Mouse (Mus musculus): ENCODE results near the gene Map3k19. TPM values are rescaled to one million over a fixed set of nuclear protein-coding genes. Genes with fewer than 3 reads are reported as not detected.

The Map3k19 gene
- 1 to 10 TPM; 4.0 to 4.2 TPM for total RNA-seq (2021)

DNA sequence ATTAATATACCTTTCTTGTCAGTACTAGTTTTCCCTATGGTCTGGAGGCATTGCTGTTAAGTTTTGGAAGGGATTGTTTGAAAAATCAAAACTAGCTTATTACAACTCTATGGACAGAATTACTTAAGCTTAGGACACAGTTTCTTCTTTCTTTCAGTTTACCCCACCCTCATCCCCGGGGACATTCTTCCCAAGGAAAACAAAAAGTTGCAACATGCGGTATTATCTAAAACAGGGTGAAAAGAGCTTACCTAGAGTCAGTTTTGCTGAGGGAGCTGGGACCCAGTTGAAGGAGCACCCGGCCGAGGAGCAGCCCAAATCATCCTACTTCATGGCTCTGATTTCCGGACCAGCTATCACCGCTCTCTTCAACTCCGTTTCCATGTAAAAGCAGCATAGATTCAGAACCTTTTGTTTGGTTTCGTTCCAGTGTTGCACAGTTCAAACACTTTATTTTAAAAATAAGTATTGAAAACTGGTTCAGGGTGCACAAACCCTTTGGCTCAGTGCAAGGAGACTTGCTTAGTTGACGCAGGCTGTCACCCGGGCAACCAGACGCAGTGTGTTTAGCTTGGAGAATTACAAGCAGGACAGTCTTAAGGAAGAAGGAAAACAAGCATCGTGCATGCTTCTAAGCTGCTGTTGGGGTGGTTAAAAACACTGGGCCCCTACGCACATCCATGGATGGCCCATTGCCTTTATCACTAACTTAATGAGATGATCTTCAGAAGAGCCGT lies at the start of gene Map3k19:
Map3k19 (minus strand) TSS at position 546 of the 737 bp plus-strand sequence.
- intact Hi-C loops (cut with DNase I) = no loop called here
- DNase-seq (ENCODE audit: extremely low spot score in 1 of 2, low spot score in 2 of 2) = peak in 1 of 2 experiments; percentile 51

- intact Hi-C loops (cut with DNase I) = no loop called here
- no peak for DNase-seq (ENCODE audit: extremely low spot score in 1 of 2, low spot score in 2 of 2)
Measured at GRCm38 (mm10) chr1:127899401-127899800, 44.6 kb upstream of the Map3k19 start.

- intact Hi-C loops (cut with DNase I) = no loop called here
- DNase-seq (ENCODE audit: extremely low spot score in 1 of 2, low spot score in 2 of 2) = no peak
Measured at GRCm38 (mm10) chr1:127869276-127869675, 14.4 kb upstream of the Map3k19 start.

GRCm38 (mm10) chr1:127868300-127869261 lies 13.8 kb upstream of the Map3k19 start, which contains the start of gene Rab3gap1:
Gene Rab3gap1 (plus strand): TSS chr1:127868773.
- DNase-seq (ENCODE audit: extremely low spot score in 1 of 2, low spot score in 2 of 2) = peak; percentile 78 to 94
- intact Hi-C loops (cut with DNase I) = no loop called here

DNA sequence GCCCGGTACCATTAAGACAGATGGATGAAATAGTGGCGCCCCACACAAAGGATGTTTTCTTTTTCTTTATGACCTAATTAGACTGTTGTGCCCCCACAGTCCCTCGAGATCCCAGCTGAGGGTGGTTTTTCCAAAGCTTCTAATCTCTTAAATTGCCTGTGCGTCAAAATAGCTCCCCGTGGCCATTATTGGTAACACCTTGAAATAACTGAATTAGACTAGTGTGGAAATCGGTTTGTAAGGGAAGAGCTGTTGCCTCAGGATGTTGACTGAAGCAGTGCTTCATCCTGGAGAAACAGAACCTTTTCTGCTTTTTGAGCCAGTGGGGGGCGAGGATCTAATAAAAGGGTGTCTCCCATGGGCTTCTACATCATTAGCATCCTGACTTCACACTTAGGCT lies 9.0 kb upstream of the Map3k19 start:
- DNase-seq (ENCODE audit: extremely low spot score in 1 of 2, low spot score in 2 of 2) = no peak
- intact Hi-C loops (cut with DNase I) = no loop called here

DNA sequence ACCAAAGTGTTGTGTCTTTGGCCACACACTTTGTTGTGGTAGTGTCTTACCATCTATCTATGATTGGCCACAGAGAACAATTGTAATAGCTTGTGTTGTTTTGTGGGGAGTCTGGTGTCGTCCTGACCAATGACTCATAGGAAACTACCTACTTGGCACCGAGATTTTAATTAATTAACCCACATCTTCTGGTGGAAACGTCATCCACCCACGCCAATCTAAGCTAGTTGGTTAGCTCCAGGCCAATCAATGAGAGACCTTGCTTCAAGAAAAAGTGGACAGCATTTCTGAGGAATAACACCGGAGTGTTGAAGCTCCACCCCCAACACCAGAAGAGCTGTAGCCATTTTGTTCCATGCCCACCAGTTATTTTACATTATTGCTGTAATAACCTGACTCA lies 7.1 kb upstream of the Map3k19 start:
- DNase-seq (ENCODE audit: extremely low spot score in 1 of 2, low spot score in 2 of 2) = no peak
- intact Hi-C loops (cut with DNase I) = no loop called here

DNA sequence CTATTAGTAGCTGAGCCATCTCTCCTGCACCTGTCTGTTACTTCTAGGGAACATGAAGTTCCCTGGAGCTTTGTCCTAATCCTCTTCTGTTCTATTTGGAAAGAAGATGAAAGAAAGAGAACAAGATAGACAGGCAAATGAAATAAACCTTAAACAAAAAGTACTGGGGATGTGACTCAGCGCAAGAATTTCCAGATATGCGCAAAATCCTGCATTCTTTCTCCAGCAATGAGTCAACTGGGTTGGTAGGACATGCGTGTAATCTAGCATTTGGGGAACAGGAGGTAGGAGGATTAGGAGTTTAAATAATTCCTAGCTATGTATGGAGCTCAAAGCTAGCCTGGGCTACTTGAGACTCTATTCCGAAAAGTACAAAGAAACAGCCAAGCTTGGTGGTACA lies 5.7 kb upstream of the Map3k19 start:
- intact Hi-C loops (cut with DNase I) = no loop called here

DNA sequence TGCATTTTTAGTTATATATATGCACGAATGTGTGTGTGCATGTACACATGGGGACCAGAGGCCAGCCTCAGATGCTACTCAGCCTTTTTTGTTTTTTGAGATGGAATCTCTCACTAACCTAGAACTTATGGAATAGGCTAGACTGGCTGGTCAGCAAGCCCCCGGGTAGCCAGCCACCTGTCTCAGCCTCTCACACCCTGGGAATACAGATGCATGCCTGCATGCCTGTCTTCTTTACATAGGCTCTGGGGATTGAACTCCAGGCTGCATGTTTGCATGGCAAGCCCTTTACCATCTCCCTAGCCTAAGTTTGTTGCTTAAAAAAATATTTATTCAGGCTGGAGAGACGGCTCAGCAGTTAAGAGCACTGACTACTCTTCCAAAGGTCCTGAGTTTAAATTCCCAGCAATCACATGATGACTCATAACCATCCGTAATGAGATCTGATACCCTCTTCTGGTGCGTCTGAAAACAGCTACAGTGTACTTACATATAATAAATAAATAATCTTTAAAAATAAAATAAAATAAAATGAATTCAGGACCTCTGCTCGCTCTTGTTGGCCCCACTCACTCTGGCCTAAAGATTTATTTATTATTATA lies 5.1 kb upstream of the Map3k19 start:
- intact Hi-C loops (cut with DNase I) = no loop called here
- no peak for DNase-seq (ENCODE audit: extremely low spot score in 1 of 2, low spot score in 2 of 2)

More for the DNA sequence above, 5.7 kb upstream of the Map3k19 start:
- DNase-seq (ENCODE audit: extremely low spot score in 1 of 2, low spot score in 2 of 2) = no peak

GRCm38 (mm10) chr1:127858945-127859648 lies 4.3 kb upstream of the Map3k19 start:
- intact Hi-C loops (cut with DNase I) = no loop called here

DNA sequence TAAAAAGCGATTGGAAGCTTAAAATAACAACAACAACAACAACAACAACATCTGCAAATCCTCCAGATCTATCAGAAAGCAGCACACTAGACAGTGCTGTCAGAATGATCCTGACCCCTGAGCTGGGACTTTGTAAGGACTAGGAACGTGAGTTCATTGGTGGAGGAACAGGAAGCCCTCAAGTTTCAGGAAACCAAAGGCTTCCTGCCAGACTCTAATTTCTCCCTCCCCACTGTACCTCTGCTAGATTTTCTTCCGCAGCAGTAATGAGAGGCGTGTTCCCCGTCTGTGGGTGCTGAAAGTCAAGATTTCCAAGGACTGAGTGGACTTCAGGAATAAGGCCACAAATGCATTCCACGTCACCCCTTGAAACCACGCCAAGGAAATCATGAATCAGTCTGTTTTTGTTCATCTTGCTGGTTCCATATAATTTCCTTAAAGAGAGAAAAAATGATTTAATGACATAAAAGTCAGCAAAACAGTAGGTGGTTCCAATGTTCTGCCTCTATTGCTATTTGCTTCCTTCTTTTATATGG lies 4.7 kb downstream of the Map3k19 start:
- no peak for DNase-seq (ENCODE audit: extremely low spot score in 1 of 2, low spot score in 2 of 2)
- intact Hi-C loops (cut with DNase I) = no loop called here

More at GRCm38 (mm10) chr1:127858945-127859648, 4.3 kb upstream of the Map3k19 start:
- no peak for DNase-seq (ENCODE audit: extremely low spot score in 1 of 2, low spot score in 2 of 2)

DNA sequence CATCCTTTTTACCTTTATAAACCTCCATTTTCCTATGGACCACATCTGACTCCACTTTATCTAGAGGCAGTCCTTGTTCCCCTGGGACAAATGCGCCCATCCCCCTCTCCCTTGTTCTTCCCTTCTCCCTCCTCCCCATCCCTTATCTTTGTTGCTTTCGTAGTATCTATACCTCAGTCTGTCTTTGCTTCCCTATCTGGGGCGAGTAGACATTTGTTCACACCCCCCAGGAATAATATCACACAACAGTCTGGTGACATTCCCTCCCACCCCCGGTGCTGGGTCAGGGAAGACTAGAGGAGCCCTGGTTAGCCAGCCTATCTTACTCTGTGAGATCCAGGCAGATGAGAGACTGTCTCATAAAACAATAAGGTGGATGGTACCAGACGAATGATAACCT lies 9.4 kb downstream of the Map3k19 start:
- DNase-seq (ENCODE audit: extremely low spot score in 1 of 2, low spot score in 2 of 2) = no peak
- intact Hi-C loops (cut with DNase I) = no loop called here

- intact Hi-C loops (cut with DNase I) = no loop called here
Measured at GRCm38 (mm10) chr1:127838602-127839001, 16.2 kb downstream of the Map3k19 start.

GRCm38 (mm10) chr1:127836619-127837018 lies 18.2 kb downstream of the Map3k19 start:
- intact Hi-C loops (cut with DNase I) = no loop called here
- no peak for DNase-seq (ENCODE audit: extremely low spot score in 1 of 2, low spot score in 2 of 2)

More at GRCm38 (mm10) chr1:127838602-127839001, 16.2 kb downstream of the Map3k19 start:
- no peak for DNase-seq (ENCODE audit: extremely low spot score in 1 of 2, low spot score in 2 of 2)

GRCm38 (mm10) chr1:127834202-127834601 lies 20.6 kb downstream of the Map3k19 start:
- intact Hi-C loops (cut with DNase I) = no loop called here
- DNase-seq (ENCODE audit: extremely low spot score in 1 of 2, low spot score in 2 of 2) = no peak

DNA sequence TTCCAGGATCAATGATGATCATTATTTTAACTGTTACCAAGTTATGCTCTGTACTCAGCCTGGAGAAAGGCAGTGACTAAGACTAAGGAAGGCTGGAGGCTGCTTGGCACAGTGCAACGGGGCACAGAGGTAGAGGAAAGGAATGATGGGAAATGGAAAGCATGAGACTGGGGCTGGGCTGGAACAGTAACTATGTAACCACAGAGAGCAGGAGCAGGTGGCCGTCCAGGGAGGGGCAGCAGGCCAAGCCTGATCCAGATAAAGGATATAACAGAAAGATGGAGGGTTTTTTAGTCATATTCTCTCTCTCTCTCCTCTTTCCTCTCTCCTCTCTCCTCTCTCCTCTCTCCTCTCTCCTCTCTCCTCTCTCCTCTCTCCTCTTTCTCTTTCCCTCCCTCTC lies 21.1 kb downstream of the Map3k19 start:
- intact Hi-C loops (cut with DNase I) = no loop called here
- DNase-seq (ENCODE audit: extremely low spot score in 1 of 2, low spot score in 2 of 2) = no peak

DNA sequence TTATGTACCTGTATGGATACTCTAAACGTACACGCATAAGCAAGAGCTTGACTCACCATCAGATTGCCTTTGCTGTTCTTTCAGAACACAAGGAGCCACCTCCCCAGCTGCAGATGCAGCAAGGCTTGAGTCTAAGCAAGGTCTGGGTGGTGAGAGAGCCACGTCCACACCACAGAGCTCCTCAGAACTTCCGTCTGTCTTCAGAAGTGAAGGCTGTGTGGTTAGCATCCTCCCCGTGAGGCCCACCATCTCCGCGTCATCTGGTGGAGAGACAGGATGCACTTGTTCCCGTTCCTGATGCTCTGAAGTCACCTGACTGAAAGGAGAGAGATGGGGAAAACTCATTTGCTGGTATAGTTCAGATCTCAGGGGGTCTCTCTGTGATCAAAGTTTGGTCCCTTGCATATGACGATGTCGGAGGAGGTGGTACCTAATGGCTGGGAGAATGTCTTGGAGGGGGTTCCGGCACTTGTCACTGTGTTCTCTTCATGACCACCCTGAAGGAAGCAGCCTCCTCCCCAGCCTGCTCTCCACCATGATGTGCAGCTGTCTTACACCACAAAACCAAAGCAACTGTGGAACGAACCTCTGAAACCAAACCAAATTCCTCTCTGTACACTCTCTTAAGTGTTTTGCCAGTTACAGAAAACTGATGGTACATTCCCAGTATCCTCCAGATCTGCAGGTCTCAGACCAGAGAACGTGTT lies 24.5 kb downstream of the Map3k19 start:
- DNase-seq (ENCODE audit: extremely low spot score in 1 of 2, low spot score in 2 of 2) = no peak
- intact Hi-C loops (cut with DNase I) = no loop called here

DNA sequence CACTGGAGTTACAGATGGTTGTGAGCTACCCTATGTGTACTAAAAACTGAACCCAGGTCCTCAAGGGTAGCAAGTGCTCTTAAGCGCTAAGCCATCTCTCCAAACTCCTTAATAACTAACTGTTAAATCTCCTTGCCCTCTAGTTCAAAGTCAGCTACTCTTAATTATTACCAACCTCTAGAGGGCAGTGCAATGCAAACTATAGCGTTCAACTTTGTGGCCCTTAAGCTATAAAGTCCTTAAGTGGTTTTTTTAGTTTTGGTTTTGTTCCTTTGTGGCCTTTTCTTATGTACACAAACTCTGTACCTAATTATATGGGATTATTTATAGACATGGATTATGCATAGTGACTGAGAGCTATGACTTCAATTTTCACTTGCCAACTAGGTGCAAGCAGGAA lies 27.5 kb downstream of the Map3k19 start:
- no peak for DNase-seq (ENCODE audit: extremely low spot score in 1 of 2, low spot score in 2 of 2)

GRCm38 (mm10) chr1:127816381-127816780 lies 38.5 kb downstream of the Map3k19 start:
- DNase-seq (ENCODE audit: extremely low spot score in 1 of 2, low spot score in 2 of 2) = no peak
- intact Hi-C loops (cut with DNase I) = no loop called here

More for the DNA sequence above, 27.5 kb downstream of the Map3k19 start:
- intact Hi-C loops (cut with DNase I) = loop anchor here (10.0 kb wide), 1 partner anchor 317 kb away; no protein-coding TSS in a partner anchor

All from left cerebral cortex, postnatal 10 days (tissue).